Mouse (Mus musculus) neural tube, embryonic 12.5 days (tissue): ENCODE data around the gene Lrp3. TPM values are rescaled to one million over a fixed set of nuclear protein-coding genes. Genes with fewer than 3 reads are reported as not detected.
A peak's percentile ranks its signal among the peaks of the same experiment; 100 is the strongest.
"Not testable (repeated sequence)": the region's sequence is repeated elsewhere in the genome, so short reads cannot be mapped to it uniquely, and the experiment has no call there.

Source experiments
- ATAC-seq: fragments of 200-750 bp; cut with Nextera tagmentation; 2 replicates; pipeline ENCODE4 v1.8.0; 2017; ENCODE audit warnings: low read depth, mild to moderate bottlenecking, moderate TSS enrichment, moderate library complexity; ENCODE audit not compliant: low FRiP score
- H3K27ac ChIP-seq: fragments of 300-500 bp; sonication (generic); 2 replicates; pipeline ENCODE4 v1.5.1; 2016
- H3K27me3 ChIP-seq: fragments of 300-500 bp; sonication (generic); replicated peaks from 2 replicates; pipeline ENCODE4 v1.6.1; 2016; ENCODE audit warnings: mild to moderate bottlenecking
- H3K36me3 ChIP-seq: fragments of 300-500 bp; sonication (generic); 2 replicates; pipeline ENCODE4 v1.6.1; 2016; ENCODE audit warnings: mild to moderate bottlenecking
- H3K4me1 ChIP-seq: fragments of 300-500 bp; sonication (generic); 2 replicates; pipeline ENCODE4 v1.6.1; 2016
- H3K4me2 ChIP-seq: fragments of 300-500 bp; sonication (generic); replicated peaks from 2 replicates; pipeline ENCODE4 v1.6.1; 2016; ENCODE audit warnings: mild to moderate bottlenecking
- H3K4me3 ChIP-seq: fragments of 300-500 bp; sonication (generic); 2 replicates; pipeline ENCODE4 v1.5.1; 2016
- H3K9ac ChIP-seq: fragments of 300-500 bp; sonication (generic); 2 replicates; pipeline ENCODE4 v1.6.1; 2016; ENCODE audit warnings: mild to moderate bottlenecking
- H3K9me3 ChIP-seq: fragments of 300-500 bp; sonication (generic); 2 replicates; pipeline ENCODE4 v1.6.1; 2016; ENCODE audit warnings: mild to moderate bottlenecking
- WGBS: fragments of 180-500 bp; shearing (Covaris S2); methylation state at CpG from one replicate; pipeline ENCODE4 v1.1.7; 2016; 5-methylcytosine and 5-hydroxymethylcytosine counted together
- polyA plus RNA-seq: library from polyadenylated mRNA; unstranded; fragments of >200 nt; fragmentation: Nextera tagmentation; extraction: Ambion mirVana; gene quantifications from 2 replicates; pipeline ENCODE4 v1.2.1, GENCODE M21; 2016

Lrp3 gene
- 23.2 and 24.6 TPM in 2 replicates for polyA plus RNA-seq

GRCm38 (mm10) chr7:35215225-35215624, at the start of gene Lrp3:
TSS of gene Lrp3 (minus strand) at chr7:35215498.
- H3K27ac ChIP-seq = peak within 1 kb of the TSS; percentile 79
- peak within 1 kb of the TSS; percentile 95 for H3K9ac ChIP-seq
- under 1% methylated on average over 53 of the region's 53 CpGs for whole genome bisulfite sequencing
- H3K4me1 ChIP-seq = peaks cover 19% of the 10 kb centered on the region
- peaks cover 25% of the 10 kb centered on the region for H3K36me3 ChIP-seq
- peak within 1 kb of the TSS; percentile 77 for H3K4me2 ChIP-seq
- peak; percentile 90 for ATAC-seq
- H3K27me3 ChIP-seq = no peaks in the 10 kb centered on the region
- peak within 1 kb of the TSS; percentile 87 for H3K4me3 ChIP-seq
- no peaks in the 10 kb centered on the region for H3K9me3 ChIP-seq

DNA sequence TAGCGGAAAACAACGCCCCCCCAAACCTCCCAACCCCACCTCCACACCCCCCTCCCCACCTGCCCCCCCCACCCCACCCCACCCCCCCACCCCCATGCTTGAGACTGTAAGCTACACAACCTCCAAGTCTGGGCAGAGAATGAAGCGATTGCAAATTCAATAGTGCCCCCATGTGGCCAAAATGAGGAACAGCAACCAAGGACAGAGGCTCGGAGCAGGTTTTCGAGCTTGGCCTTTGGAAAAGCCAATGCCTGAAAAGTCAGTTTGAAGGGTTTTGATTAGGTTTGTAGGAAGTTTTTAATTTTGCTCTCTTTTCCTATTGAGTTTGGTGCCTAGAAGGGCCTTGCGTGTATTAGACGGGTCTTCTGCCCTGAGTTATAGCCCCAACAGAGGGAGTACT, 49.4 kb upstream of the Lrp3 start:
- H3K27me3 ChIP-seq = no peaks in the 10 kb centered on the region
- no peak overlapping the region for H3K27ac ChIP-seq
- no peaks in the 10 kb centered on the region for H3K4me1 ChIP-seq
- WGBS = 8% methylated on average over 7 of the region's 7 CpGs
- H3K36me3 ChIP-seq = no peaks in the 10 kb centered on the region
- no peak overlapping the region for H3K4me2 ChIP-seq
- no peak overlapping the region for H3K9ac ChIP-seq
- no peak overlapping the region for H3K4me3 ChIP-seq
- no peak for ATAC-seq
- no peaks in the 10 kb centered on the region for H3K9me3 ChIP-seq

- WGBS = 84% methylated on average over 15 of the region's 15 CpGs
- Histone ChIP-seq H3K9me3 (no peaks in the 10 kb centered on the region), H3K9ac (no peak overlapping the region), H3K4me2 (no peak overlapping the region), H3K4me1 (no peaks in the 10 kb centered on the region), H3K4me3 (no peak overlapping the region), H3K27ac (no peak overlapping the region), H3K27me3 (no peaks in the 10 kb centered on the region), H3K36me3 (no peaks in the 10 kb centered on the region)
- ATAC-seq = no peak
These were observed 48.5 kb upstream of the Lrp3 start for GRCm38 (mm10) chr7:35263595-35264489.

DNA sequence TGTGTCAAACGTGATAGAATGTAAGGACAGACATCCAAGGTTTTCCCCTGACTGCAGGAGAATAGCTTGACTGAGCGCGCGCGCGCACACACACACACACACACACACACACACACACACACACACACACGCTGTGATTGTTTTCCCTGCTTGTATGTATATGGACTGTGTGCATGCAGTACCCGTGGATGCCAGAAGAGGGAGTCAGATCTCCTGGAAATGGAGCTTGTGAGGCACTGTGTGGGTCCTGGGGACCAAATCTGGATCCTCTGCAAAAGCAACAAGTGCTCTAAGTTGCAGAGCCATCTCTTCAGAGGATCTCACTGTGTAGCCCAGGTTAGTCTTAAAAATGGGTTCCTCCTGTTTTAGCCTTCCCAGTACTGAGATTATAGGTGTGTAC, 44.1 kb upstream of the Lrp3 start:
- H3K4me2 ChIP-seq = no peak overlapping the region
- H3K27me3 ChIP-seq = peaks cover 3% of the 10 kb centered on the region; the same call in 1 of the 2 replicates
- H3K4me3 ChIP-seq = no peak overlapping the region
- ATAC-seq = no peak
- no peak overlapping the region for H3K9ac ChIP-seq
- no peak overlapping the region for H3K27ac ChIP-seq
- no peaks in the 10 kb centered on the region for H3K4me1 ChIP-seq
- H3K9me3 ChIP-seq = no peaks in the 10 kb centered on the region
- 96% methylated on average over 8 of the region's 8 CpGs for WGBS
- H3K36me3 ChIP-seq = no peaks in the 10 kb centered on the region

- no peak overlapping the region for H3K9ac ChIP-seq
- no peak overlapping the region for H3K4me3 ChIP-seq
- no peak overlapping the region for H3K27ac ChIP-seq
- no peaks in the 10 kb centered on the region for H3K4me1 ChIP-seq
- 52% methylated on average over 7 of the region's 7 CpGs for WGBS
- H3K27me3 ChIP-seq = peaks cover 3% of the 10 kb centered on the region; the same call in 1 of the 2 replicates
- no peak for ATAC-seq
- H3K36me3 ChIP-seq = no peaks in the 10 kb centered on the region
- H3K9me3 ChIP-seq = no peaks in the 10 kb centered on the region
- H3K4me2 ChIP-seq = no peak overlapping the region
These were observed 43.0 kb upstream of the Lrp3 start for GRCm38 (mm10) chr7:35258294-35258693.

GRCm38 (mm10) chr7:35252041-35252558, 36.8 kb upstream of the Lrp3 start:
- no peaks in the 10 kb centered on the region for H3K27me3 ChIP-seq
- H3K4me1 ChIP-seq = no peaks in the 10 kb centered on the region
- 14% methylated on average over 12 of the region's 13 CpGs for WGBS
- no peaks in the 10 kb centered on the region for H3K9me3 ChIP-seq
- peak; percentile 61; the same call in 1 of the 2 replicates for ATAC-seq
- H3K4me3 ChIP-seq = peak overlapping the region; percentile 16; the same call in 1 of the 2 replicates
- H3K36me3 ChIP-seq = no peaks in the 10 kb centered on the region
- H3K9ac ChIP-seq = no peak overlapping the region
- peak overlapping the region; percentile 52 for H3K4me2 ChIP-seq
- H3K27ac ChIP-seq = no peak overlapping the region

DNA sequence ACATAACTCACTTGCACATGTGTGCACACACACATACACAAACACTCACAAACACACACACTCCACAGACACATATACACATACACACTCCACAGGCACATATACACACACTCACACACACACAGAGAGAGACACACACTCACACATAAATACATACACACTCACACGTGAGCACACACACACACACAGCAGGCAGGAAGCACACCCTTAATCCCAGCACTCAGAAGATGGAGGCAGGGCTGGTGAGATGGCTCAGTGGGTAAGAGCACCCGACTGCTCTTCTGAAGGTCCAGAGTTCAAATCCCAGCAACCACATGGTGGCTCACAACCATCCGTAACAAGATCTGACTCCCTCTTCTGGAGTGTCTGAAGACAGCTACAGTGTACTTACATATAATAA, 22.6 kb upstream of the Lrp3 start:
- not testable (repeated sequence) for H3K4me2 ChIP-seq, ATAC-seq, H3K4me1 ChIP-seq, H3K9ac ChIP-seq, H3K9me3 ChIP-seq, H3K36me3 ChIP-seq, H3K4me3 ChIP-seq, H3K27ac ChIP-seq, H3K27me3 ChIP-seq
- WGBS = 69% methylated on average over 3 of the region's 3 CpGs

DNA sequence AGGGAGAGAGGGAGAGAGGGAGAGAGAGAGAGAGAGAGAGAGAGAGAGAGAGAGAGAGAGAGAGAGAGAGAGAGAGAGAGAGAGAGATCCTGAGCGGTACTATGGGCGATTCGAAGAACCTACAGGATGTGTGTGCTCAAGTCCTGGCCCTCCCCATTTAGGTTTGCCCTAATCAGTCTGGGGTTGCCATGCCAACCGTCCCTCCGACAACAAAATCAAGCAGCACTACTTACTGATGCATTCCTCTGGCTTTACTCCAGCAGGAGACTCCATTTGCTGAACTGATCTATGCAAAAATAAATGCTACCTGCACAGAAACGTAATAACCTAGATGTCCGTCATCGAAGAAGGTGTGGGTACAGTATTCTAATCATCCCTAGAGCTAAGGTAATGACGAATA, 20.0 kb upstream of the Lrp3 start:
- Histone ChIP-seq H3K27ac (no peak overlapping the region; the same call in 1 of the 2 replicates), H3K4me1 (peaks cover 6% of the 10 kb centered on the region; the same call in 1 of the 2 replicates), H3K27me3 (no peaks in the 10 kb centered on the region), H3K4me2 (peak overlapping the region; percentile 62), H3K9ac (peak overlapping the region; percentile 55), H3K9me3 (no peaks in the 10 kb centered on the region), H3K4me3 (peak overlapping the region; percentile 55), H3K36me3 (no peaks in the 10 kb centered on the region)
- peak; percentile 80 for ATAC-seq
- 18% methylated on average over 9 of the region's 9 CpGs for WGBS

- under 1% methylated on average over 45 of the region's 45 CpGs for WGBS
- Histone ChIP-seq H3K9ac (peak overlapping the region; percentile 55), H3K4me2 (peak overlapping the region; percentile 62), H3K36me3 (no peaks in the 10 kb centered on the region), H3K9me3 (no peaks in the 10 kb centered on the region), H3K27me3 (no peaks in the 10 kb centered on the region), H3K27ac (peak overlapping the region; percentile 74), H3K4me3 (peak overlapping the region; percentile 55), H3K4me1 (peaks cover 6% of the 10 kb centered on the region; the same call in 1 of the 2 replicates)
- ATAC-seq = peak; percentile 95
These were observed 19.3 kb upstream of the Lrp3 start for GRCm38 (mm10) chr7:35234361-35235245.

GRCm38 (mm10) chr7:35233861-35234260, 18.6 kb upstream of the Lrp3 start:
- no peak for ATAC-seq
- H3K4me3 ChIP-seq = peak overlapping the region; percentile 49
- peak overlapping the region; percentile 51; the same call in 1 of the 2 replicates for H3K9ac ChIP-seq
- no peaks in the 10 kb centered on the region for H3K27me3 ChIP-seq
- peak overlapping the region; percentile 53 for H3K27ac ChIP-seq
- peak overlapping the region; percentile 52 for H3K4me2 ChIP-seq
- H3K9me3 ChIP-seq = no peaks in the 10 kb centered on the region
- WGBS = 43% methylated on average over 12 of the region's 12 CpGs
- H3K4me1 ChIP-seq = peaks cover 6% of the 10 kb centered on the region; the same call in 1 of the 2 replicates
- no peaks in the 10 kb centered on the region for H3K36me3 ChIP-seq

- no peak for ATAC-seq
- Histone ChIP-seq H3K36me3 (no peaks in the 10 kb centered on the region), H3K4me3 (no peak overlapping the region), H3K27me3 (no peaks in the 10 kb centered on the region), H3K9me3 (no peaks in the 10 kb centered on the region), H3K4me2 (no peak overlapping the region), H3K4me1 (peaks cover 6% of the 10 kb centered on the region; the same call in 1 of the 2 replicates), H3K27ac (no peak overlapping the region), H3K9ac (no peak overlapping the region)
- WGBS = 33% methylated on average over 13 of the region's 13 CpGs
These were observed 17.6 kb upstream of the Lrp3 start for GRCm38 (mm10) chr7:35232796-35233455.
